Mouse (Mus musculus) kidney, embryonic 15.5 days (tissue): ENCODE data around the gene Btrc. TPM values are rescaled to one million over a fixed set of nuclear protein-coding genes. Genes with fewer than 3 reads are reported as not detected.

Experiments used
- ATAC-seq: fragments of 200-750 bp; cut with Nextera tagmentation; replicated peaks from 2 replicates; pipeline ENCODE4 v1.8.0; 2017; ENCODE audit warnings: moderate TSS enrichment; ENCODE audit not compliant: low FRiP score
- H3K27ac ChIP-seq: fragments of 300-500 bp; sonication (generic); 2 replicates; pipeline ENCODE4 v1.5.1; 2015; ENCODE audit warnings: mild to moderate bottlenecking, inconsistent platforms
- H3K27me3 ChIP-seq: fragments of 300-500 bp; sonication (generic); 2 replicates; pipeline ENCODE4 v1.6.1; 2015; ENCODE audit warnings: inconsistent platforms
- H3K36me3 ChIP-seq: fragments of 300-500 bp; sonication (generic); 2 replicates; pipeline ENCODE4 v1.6.1; 2015; ENCODE audit warnings: inconsistent platforms
- H3K4me1 ChIP-seq: fragments of 300-500 bp; sonication (generic); 2 replicates; pipeline ENCODE4 v1.6.1; 2015; ENCODE audit warnings: inconsistent platforms
- H3K4me2 ChIP-seq: fragments of 300-500 bp; sonication (generic); 2 replicates; pipeline ENCODE4 v1.6.1; 2015; ENCODE audit warnings: moderate library complexity, mild to moderate bottlenecking, inconsistent platforms
- H3K4me3 ChIP-seq: fragments of 300-500 bp; sonication (generic); replicated peaks from 2 replicates; pipeline ENCODE4 v1.5.1; 2015; ENCODE audit warnings: mild to moderate bottlenecking, inconsistent platforms
- H3K9ac ChIP-seq: fragments of 300-500 bp; sonication (generic); 2 replicates; pipeline ENCODE4 v1.6.1; 2015; ENCODE audit warnings: mild to moderate bottlenecking, inconsistent platforms
- H3K9me3 ChIP-seq: fragments of 300-500 bp; sonication (generic); replicated peaks from 2 replicates; pipeline ENCODE4 v1.6.1; 2016; ENCODE audit warnings: inconsistent platforms
- WGBS: fragments of 180-500 bp; shearing (Covaris S2); methylation state at CpG from one replicate; pipeline ENCODE4 v1.1.7; 2015; ENCODE audit warnings: mixed read lengths; 5-methylcytosine and 5-hydroxymethylcytosine counted together
- polyA plus RNA-seq: library from polyadenylated mRNA; unstranded; fragments of >200 nt; fragmentation: Nextera tagmentation; extraction: Ambion mirVana; gene quantifications from 2 replicates; pipeline ENCODE4 v1.2.1, GENCODE M21; 2015

The Btrc gene
- polyA plus RNA-seq, 1 experiment from 2014 or later = 49.3 TPM

DNA sequence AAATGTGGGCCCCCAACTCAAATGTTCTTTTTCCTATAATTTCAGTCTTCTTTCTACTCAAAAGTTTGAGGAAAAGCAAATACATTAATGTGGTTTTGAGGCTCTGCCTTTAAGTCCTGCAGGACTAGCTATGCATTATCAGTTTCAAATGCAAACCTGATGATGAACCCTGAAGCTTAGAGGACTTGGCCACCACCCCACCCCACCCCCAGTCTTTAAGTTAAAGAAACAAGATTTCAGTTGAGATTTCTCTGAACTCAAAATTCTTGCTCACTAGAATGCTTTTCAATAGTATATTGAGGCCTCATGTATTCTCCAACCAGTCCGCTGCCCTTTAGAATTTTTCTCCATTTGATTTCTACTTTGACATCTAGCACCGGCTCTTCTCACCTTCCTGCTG, 117.0 kb downstream of the Btrc start:
- no peaks in the 10 kb centered on the region for H3K9me3 ChIP-seq
- H3K36me3 ChIP-seq = no peaks in the 10 kb centered on the region
- H3K27me3 ChIP-seq = no peaks in the 10 kb centered on the region
- H3K4me1 ChIP-seq = peaks cover 10% of the 10 kb centered on the region; the same call in 1 of the 2 replicates
- ATAC-seq = no peak
- no peak overlapping the region for H3K9ac ChIP-seq
- H3K4me2 ChIP-seq = no peak overlapping the region
- no peak overlapping the region for H3K27ac ChIP-seq
- no peak overlapping the region for H3K4me3 ChIP-seq
- 84% methylated on average over 2 of the region's 2 CpGs for WGBS

DNA sequence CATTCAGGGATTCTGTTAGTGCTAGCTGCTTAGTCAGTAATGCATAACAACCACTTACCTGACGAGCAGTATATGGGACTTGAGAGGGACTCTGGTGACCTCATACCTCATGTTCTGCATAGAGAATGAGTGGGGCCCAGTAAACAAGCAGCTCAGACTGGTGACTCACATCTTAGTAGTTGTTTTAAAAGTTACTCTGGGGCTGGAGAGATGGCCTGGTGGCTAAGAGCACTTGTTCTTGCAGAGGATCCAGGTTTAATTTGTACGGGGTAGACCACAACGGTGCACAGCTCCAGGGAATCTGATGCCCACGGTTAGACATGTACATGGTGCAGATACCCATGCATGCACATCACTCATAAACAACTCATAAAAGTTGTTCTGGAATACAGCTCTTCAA, 117.4 kb downstream of the Btrc start:
- peaks cover 6% of the 10 kb centered on the region; the same call in 1 of the 2 replicates for H3K4me1 ChIP-seq
- no peak overlapping the region for H3K4me3 ChIP-seq
- H3K27me3 ChIP-seq = no peaks in the 10 kb centered on the region
- WGBS = 85% methylated on average over 4 of the region's 4 CpGs
- H3K36me3 ChIP-seq = no peaks in the 10 kb centered on the region
- no peaks in the 10 kb centered on the region for H3K9me3 ChIP-seq
- no peak overlapping the region for H3K4me2 ChIP-seq
- ATAC-seq = no peak
- no peak overlapping the region for H3K9ac ChIP-seq
- no peak overlapping the region for H3K27ac ChIP-seq

DNA sequence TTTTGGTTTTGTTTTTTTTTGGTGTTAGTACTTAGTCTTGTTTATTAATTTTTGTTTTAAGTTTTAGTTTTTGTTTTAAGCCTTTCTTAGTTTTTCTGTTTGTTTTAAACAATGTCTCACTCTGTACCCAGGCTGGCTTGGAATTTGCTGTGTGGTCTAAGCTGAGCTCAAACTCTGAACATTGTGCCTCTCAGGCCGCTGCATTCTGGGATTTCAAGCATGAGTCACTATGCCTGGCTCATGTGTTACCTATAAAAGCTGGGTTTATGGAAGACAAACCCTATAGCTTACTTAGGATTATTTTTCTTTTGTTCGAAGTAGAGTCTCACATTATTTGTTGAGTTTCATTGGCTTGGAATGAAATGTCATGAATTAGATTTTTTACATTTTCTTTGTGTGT, 119.9 kb downstream of the Btrc start:
- H3K27ac ChIP-seq = no peak overlapping the region
- no peak for ATAC-seq
- H3K9me3 ChIP-seq = no peaks in the 10 kb centered on the region
- 0 out of 2 replicates have a peak, but pooled peaks cover 2% of the 10 kb centered on the region for H3K4me1 ChIP-seq
- no peak overlapping the region for H3K9ac ChIP-seq
- no peaks in the 10 kb centered on the region for H3K36me3 ChIP-seq
- H3K4me3 ChIP-seq = no peak overlapping the region
- 82% methylated on average over 2 of the region's 2 CpGs for WGBS
- no peaks in the 10 kb centered on the region for H3K27me3 ChIP-seq
- H3K4me2 ChIP-seq = no peak overlapping the region

DNA sequence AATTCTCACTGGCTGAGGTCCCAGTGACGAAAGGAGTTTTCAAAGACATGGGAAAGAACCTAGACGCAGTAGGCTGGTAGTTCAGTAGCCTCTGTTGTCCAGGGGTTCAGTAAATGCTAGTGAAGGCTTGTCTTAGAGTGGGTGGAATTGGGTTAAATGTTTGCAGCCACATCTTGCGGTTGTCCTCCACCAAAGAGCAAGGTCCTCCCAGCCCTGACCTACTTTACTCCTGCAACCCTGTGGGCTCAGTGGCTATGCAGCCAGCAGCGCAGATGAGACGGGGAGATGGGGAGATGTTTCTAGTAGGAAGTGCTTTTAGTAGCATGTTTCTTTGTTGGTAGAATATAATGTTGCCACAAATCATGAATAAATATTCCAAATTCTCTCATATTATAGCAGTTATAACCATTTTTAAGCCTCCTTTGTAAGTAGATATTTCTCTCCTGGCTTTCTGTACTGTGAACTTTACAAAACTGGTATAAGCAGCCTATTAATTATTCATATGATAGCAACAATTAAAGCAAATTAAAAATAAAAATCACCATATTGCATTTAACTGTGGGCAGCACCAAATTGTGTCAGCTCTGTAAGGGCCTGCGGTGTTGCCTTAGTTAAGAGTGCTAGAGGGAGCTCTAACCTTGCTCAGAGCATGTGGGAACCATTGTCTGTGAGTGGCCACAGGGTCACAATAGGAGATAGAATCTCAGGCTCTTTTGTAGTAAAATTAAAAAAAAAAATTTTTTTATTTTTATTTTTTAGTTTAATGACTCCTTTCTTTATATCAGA, 122.9 kb downstream of the Btrc start:
- no peak for ATAC-seq
- WGBS = 83% methylated on average over 6 of the region's 6 CpGs

DNA sequence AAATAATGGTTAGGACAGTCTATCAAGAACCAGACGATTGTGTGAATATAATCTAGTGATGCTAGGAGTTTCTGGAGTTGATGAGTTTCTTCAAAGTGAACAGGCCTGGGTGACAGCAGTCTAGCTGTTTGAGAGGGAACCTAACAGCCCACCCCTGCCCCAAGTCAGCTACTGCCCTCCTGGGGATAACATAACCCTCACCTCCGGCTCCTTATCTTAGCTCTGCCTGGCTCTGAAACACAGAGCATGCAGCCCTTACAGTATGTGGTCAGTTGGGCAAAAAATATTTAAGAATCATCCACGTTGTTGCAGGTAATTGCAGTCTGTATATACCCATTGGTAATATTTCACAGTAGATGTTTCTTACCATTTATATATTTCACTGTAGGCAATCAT, 123.5 kb downstream of the Btrc start:
- no peak for ATAC-seq
- H3K9ac ChIP-seq = no peak overlapping the region
- no peak overlapping the region for H3K4me3 ChIP-seq
- no peaks in the 10 kb centered on the region for H3K27me3 ChIP-seq
- 0 out of 2 replicates have a peak, but pooled peaks cover 2% of the 10 kb centered on the region for H3K4me1 ChIP-seq
- H3K9me3 ChIP-seq = no peaks in the 10 kb centered on the region
- 79% methylated on average over 3 of the region's 3 CpGs for WGBS
- no peaks in the 10 kb centered on the region for H3K36me3 ChIP-seq
- H3K4me2 ChIP-seq = no peak overlapping the region
- H3K27ac ChIP-seq = no peak overlapping the region

More for the DNA sequence above, 122.9 kb downstream of the Btrc start:
- H3K9me3 ChIP-seq = no peaks in the 10 kb centered on the region
- 0 out of 2 replicates have a peak, but pooled peaks cover 2% of the 10 kb centered on the region for H3K4me1 ChIP-seq
- H3K36me3 ChIP-seq = no peaks in the 10 kb centered on the region
- H3K27me3 ChIP-seq = no peaks in the 10 kb centered on the region
- no peak overlapping the region for H3K4me3 ChIP-seq
- H3K4me2 ChIP-seq = no peak overlapping the region
- H3K27ac ChIP-seq = no peak overlapping the region
- H3K9ac ChIP-seq = no peak overlapping the region

DNA sequence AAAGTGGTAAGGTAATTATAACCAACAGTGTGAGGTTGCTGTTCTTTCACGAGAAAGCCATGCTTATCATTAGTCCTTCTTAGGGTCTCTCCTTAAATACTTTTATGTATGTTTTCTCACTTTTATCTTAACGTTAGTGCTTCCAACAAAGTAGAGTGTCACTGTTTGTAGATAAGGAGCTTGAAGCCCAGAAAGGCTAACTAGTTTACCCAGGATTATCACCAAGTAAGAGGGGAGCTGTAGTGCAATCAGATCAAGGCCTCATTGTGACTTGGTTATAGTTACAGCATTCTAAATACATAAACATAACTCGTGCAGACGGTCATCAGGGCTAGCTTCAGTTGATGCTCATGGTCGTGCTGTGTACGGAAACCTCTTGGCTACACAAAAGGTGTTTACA, 126.4 kb downstream of the Btrc start:
- Histone ChIP-seq H3K27ac (no peak overlapping the region), H3K9ac (no peak overlapping the region), H3K27me3 (no peaks in the 10 kb centered on the region), H3K36me3 (no peaks in the 10 kb centered on the region), H3K4me2 (no peak overlapping the region), H3K4me3 (no peak overlapping the region), H3K4me1 (peaks cover 12% of the 10 kb centered on the region; the same call in 1 of the 2 replicates), H3K9me3 (no peaks in the 10 kb centered on the region)
- ATAC-seq = no peak
- WGBS = 75% methylated on average over 6 of the region's 6 CpGs

DNA sequence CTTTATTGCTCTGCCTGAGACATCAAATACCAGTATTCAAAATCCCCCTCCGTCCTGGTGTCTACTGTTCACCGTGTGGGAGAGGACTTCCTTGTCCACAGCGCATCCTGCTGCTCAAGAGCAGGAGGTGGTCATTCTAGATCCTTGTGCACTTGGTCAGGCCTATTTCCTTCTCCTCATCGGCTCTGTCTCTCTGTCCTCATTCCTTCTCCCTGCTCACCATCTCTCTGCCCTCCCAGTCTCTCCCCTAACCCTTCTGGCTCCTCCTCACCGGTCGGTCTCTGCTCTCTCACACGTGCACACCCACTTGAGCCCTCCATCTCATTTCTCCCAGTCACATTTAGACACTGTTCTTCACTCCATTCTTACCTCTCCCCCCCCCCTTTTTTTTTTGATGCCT, 127.7 kb downstream of the Btrc start:
- ATAC-seq = no peak
- Histone ChIP-seq H3K36me3 (no peaks in the 10 kb centered on the region), H3K9me3 (no peaks in the 10 kb centered on the region), H3K4me1 (peaks cover 14% of the 10 kb centered on the region; the same call in 1 of the 2 replicates), H3K4me2 (no peak overlapping the region), H3K4me3 (no peak overlapping the region), H3K27ac (no peak overlapping the region), H3K27me3 (no peaks in the 10 kb centered on the region), H3K9ac (no peak overlapping the region)
- 51% methylated on average over 7 of the region's 7 CpGs for WGBS

DNA sequence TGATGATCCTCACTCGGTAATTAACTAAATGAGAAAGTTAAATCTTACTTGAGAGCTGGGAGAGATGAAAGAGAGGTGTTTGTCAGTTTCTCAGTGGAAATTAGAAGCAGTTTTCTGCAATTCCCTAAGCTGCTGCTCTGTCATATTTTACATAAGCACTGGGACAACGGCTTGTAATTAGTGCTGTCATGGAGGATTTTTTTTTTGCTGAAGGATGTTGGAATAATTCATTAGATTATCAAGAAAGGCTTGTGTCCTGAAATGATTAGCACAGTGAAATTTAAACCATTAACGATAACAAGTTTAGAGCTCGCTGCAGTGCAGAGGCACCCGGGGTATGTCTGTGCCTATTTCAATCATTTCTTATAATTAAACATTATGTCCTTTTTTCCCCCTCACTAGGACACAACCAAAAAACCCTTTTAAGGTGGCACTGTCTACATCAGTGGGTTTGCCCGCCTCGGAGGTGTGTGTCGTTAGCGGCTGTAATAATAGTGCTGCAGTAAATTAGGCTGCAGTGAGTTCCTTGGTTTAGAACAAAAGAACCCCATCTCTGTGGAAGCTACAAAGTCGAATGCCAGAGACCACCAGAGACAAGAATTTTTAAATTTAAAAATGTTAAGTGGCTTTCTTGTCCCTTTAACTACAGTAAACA, 130.7 kb downstream of the Btrc start:
- no peaks in the 10 kb centered on the region for H3K36me3 ChIP-seq
- H3K27ac ChIP-seq = 0 out of 2 replicates have a peak overlapping the region, but pooled peaks have one; percentile 3
- no peak overlapping the region for H3K4me3 ChIP-seq
- peaks cover 16% of the 10 kb centered on the region; the same call in 1 of the 2 replicates for H3K4me1 ChIP-seq
- H3K9ac ChIP-seq = no peak overlapping the region
- WGBS = 35% methylated on average over 10 of the region's 10 CpGs
- H3K9me3 ChIP-seq = no peaks in the 10 kb centered on the region
- H3K4me2 ChIP-seq = no peak overlapping the region
- H3K27me3 ChIP-seq = no peaks in the 10 kb centered on the region
- no peak for ATAC-seq

DNA sequence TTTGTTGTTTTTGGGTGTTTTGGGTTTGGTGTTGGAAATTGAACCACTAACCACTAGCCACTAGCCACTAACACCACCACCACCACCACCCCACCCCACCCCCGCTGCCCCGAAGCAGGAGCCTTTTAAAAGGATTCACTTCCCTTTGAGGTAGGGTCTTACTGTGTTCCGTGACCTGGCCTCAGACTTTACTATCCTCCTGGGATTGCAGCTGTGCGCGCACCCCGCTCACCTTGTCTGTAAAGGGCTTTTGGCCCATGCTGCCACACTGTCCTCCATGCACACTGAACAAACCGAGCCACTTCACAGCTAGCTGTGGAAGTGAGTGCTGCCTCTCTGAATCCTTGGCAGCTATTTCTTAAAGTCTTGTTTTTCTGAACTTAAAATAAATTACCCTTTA, 141.9 kb downstream of the Btrc start:
- Histone ChIP-seq H3K4me2 (no peak overlapping the region), H3K4me1 (no peaks in the 10 kb centered on the region), H3K4me3 (no peak overlapping the region), H3K27me3 (no peaks in the 10 kb centered on the region), H3K36me3 (peaks cover 18% of the 10 kb centered on the region; the same call in 1 of the 2 replicates), H3K9me3 (no peaks in the 10 kb centered on the region), H3K9ac (no peak overlapping the region), H3K27ac (no peak overlapping the region)
- 63% methylated on average over 7 of the region's 7 CpGs for WGBS
- no peak for ATAC-seq

DNA sequence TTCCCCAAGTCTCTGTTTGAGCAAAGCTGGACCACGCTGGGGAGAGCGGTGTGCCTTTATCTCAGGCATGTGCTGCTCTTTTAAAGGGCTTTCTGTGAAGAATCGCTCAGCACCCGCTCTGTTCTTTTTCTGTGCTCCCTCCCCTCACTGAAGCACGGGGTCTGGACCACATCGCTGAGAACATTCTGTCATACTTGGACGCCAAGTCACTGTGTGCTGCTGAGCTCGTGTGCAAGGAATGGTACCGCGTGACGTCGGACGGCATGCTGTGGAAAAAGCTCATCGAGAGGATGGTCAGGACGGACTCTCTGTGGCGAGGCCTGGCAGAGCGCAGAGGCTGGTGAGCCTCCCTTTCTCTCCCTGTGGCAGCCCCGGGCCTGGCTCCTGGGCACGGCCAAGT, 144.0 kb downstream of the Btrc start:
- no peak overlapping the region for H3K27ac ChIP-seq
- no peaks in the 10 kb centered on the region for H3K27me3 ChIP-seq
- WGBS = 84% methylated on average over 19 of the region's 19 CpGs
- H3K9ac ChIP-seq = no peak overlapping the region
- H3K4me2 ChIP-seq = no peak overlapping the region
- ATAC-seq = no peak
- H3K4me3 ChIP-seq = no peak overlapping the region
- H3K9me3 ChIP-seq = no peaks in the 10 kb centered on the region
- H3K4me1 ChIP-seq = no peaks in the 10 kb centered on the region
- H3K36me3 ChIP-seq = peaks cover 20% of the 10 kb centered on the region; the same call in 1 of the 2 replicates

DNA sequence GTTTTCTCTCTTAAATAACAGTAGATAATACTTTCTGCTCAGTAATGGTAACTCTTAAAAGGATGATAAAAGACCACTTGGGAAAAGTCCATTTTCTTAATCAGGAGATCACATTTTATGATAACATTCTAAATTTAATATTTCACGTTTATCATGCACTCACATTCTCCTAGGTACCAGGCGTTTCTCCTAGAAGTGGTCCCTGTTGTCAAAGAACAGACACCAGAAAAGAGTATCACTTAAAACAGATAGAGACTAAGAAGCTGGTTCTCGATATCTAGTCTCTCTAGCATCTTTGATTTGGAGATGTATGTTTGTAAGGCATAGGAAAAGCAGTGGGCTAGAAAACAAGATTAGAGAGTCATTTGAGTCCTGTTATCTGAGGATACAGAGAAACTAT, 147.1 kb downstream of the Btrc start:
- no peaks in the 10 kb centered on the region for H3K4me1 ChIP-seq
- H3K27ac ChIP-seq = no peak overlapping the region
- no peak overlapping the region for H3K9ac ChIP-seq
- H3K27me3 ChIP-seq = no peaks in the 10 kb centered on the region
- H3K9me3 ChIP-seq = no peaks in the 10 kb centered on the region
- H3K4me2 ChIP-seq = no peak overlapping the region
- H3K36me3 ChIP-seq = peaks cover 37% of the 10 kb centered on the region
- ATAC-seq = no peak
- WGBS = 78% methylated on average over 3 of the region's 3 CpGs
- no peak overlapping the region for H3K4me3 ChIP-seq

DNA sequence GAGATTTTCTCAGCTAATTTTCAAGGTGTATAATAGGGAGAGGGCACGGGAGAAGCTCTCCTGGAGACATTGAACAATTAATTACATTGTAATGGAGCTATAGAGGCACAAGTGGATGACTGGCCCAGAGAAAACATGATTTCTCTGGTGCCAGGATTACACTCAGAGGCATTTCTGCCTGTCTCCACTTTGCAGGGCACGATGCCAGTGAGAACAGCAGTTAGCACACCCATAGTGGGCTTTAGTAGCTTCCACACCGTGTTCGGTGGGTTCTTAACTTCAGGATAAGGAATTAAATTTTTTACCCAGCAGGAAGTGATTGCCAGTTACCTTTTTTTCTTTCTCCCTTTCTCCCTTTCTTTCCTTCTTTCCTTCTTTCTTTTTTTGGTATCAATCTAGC, 147.9 kb downstream of the Btrc start:
- no peak for ATAC-seq
- no peaks in the 10 kb centered on the region for H3K9me3 ChIP-seq
- no peak overlapping the region for H3K9ac ChIP-seq
- H3K4me3 ChIP-seq = no peak overlapping the region
- no peaks in the 10 kb centered on the region for H3K4me1 ChIP-seq
- peaks cover 45% of the 10 kb centered on the region for H3K36me3 ChIP-seq
- no peaks in the 10 kb centered on the region for H3K27me3 ChIP-seq
- H3K4me2 ChIP-seq = no peak overlapping the region
- 84% methylated on average over 4 of the region's 4 CpGs for WGBS
- H3K27ac ChIP-seq = no peak overlapping the region
